Mouse (Mus musculus) hindbrain, embryonic 11.5 days (tissue): ENCODE results near the gene Psma3. TPM values are rescaled to one million over a fixed set of nuclear protein-coding genes. Genes with fewer than 3 reads are reported as not detected.

ENCODE experiments used
- ATAC-seq: fragments of 200-750 bp; cut with Nextera tagmentation; 2 replicates; pipeline ENCODE4 v1.8.0; 2017; ENCODE audit warnings: mild to moderate bottlenecking, moderate TSS enrichment, moderate library complexity; ENCODE audit not compliant: low FRiP score
- DNase-seq: peaks from one replicate; pipeline ENCODE4 v3.0.0-alpha.2; 2015; ENCODE audit warnings: low spot score
- H3K27ac ChIP-seq: fragments of 300-500 bp; sonication (generic); 2 replicates; pipeline ENCODE4 v1.5.1; 2014; ENCODE audit warnings: mild to moderate bottlenecking, low read depth, low read length
- H3K27me3 ChIP-seq: fragments of 300-500 bp; sonication (generic); 2 replicates; pipeline ENCODE4 v1.6.1; 2014; ENCODE audit warnings: mild to moderate bottlenecking, low read length, moderate library complexity, mixed read lengths; ENCODE audit not compliant: control insufficient read depth, insufficient read depth
- H3K36me3 ChIP-seq: fragments of 300-500 bp; sonication (generic); 2 replicates; pipeline ENCODE4 v1.6.1; 2014; ENCODE audit warnings: mild to moderate bottlenecking, low read length, moderate library complexity, mixed read lengths; ENCODE audit not compliant: control insufficient read depth, insufficient read depth
- H3K4me1 ChIP-seq: fragments of 300-500 bp; sonication (generic); replicated peaks from 2 replicates; pipeline ENCODE4 v1.6.1; 2014; ENCODE audit warnings: low read length, mixed read lengths; ENCODE audit not compliant: control insufficient read depth, insufficient read depth
- H3K4me2 ChIP-seq: fragments of 300-500 bp; sonication (generic); replicated peaks from 2 replicates; pipeline ENCODE4 v1.6.1; 2014; ENCODE audit warnings: mild to moderate bottlenecking, low read depth, low read length
- H3K4me3 ChIP-seq: fragments of 300-500 bp; sonication (generic); 2 replicates; pipeline ENCODE4 v1.5.1; 2014; ENCODE audit warnings: low read depth, low read length
- H3K9ac ChIP-seq: fragments of 300-500 bp; sonication (generic); 2 replicates; pipeline ENCODE4 v1.6.1; 2014; ENCODE audit warnings: low read depth, low read length
- H3K9me3 ChIP-seq: fragments of 300-500 bp; sonication (generic); 2 replicates; pipeline ENCODE4 v1.6.1; 2016; ENCODE audit warnings: low read length; ENCODE audit not compliant: control insufficient read depth
- WGBS: fragments of 180-500 bp; shearing (Covaris S2); extraction: QIAGEN DNeasy Blood & Tissue Kit; methylation state at CpG from one replicate; pipeline ENCODE4 v1.1.7; 2014; 5-methylcytosine and 5-hydroxymethylcytosine counted together
- polyA plus RNA-seq: library from polyadenylated mRNA; unstranded; fragments of >200 nt; fragmentation: Nextera tagmentation; extraction: Ambion mirVana; gene quantifications from 2 replicates; pipeline ENCODE4 v1.2.1, GENCODE M21; 2014

The Psma3 gene
- polyA plus RNA-seq, 1 experiment from 2014 or later: 711 TPM

DNA sequence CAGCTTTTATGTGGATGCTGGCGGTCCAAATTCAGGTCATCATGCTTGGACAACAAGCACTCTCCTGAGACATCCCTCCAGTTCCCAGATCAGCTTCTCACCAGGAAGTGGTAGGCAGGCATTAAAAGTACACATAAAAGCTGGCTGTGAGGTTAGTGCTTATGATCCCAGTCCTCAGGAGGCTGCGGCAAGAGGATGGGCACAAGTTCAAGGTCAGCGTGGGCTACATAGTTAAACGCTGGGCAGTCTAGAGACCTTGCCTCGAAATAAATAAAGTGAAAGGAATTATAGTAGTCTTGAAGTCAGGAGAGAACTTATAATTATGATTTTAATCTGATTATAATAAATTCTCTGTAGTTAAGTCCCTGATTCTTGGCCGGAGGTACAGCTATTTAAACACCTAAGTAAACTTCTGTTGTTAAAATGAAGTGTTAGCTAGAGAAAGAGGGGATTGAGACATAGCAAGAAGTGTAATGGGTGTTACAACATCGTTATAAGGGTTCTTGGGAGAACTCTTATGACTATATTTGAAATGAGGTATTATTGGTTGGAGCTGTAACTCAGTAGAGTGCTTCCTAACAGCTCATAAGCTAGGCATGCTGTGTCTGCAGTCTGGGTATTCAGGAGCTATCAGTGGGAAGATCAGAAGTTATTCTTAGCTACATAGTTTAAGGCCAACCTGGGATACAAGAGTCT is 10.6 kb downstream of the Psma3 start:
- WGBS: 98% methylated on average over 7 of the region's 7 CpGs
- H3K27ac ChIP-seq: no peak overlapping the region

DNA sequence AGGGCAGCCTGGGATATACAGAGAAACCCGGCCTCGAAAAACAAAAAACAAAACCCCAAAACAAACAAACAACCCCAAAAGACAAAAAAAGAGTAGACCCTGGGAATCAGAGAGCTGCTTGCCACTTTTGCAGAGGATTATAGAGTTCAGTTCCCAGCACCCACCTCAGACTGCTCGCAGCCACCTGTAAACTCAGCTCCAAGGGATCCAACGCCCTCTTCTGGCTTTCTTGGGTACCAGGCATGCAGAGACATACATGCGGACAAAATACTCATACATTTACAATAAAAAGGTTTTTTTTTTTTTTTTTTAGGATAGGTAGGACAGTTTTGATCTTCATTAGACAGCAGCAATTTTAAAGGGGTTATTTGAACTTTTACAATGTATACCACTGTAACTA is 22.8 kb downstream of the Psma3 start:
- ATAC-seq (no peak), DNase-seq (no peak)
- no peaks in the 10 kb centered on the region for H3K4me1 ChIP-seq
- no peaks in the 10 kb centered on the region for H3K9me3 ChIP-seq
- 89% methylated on average over 5 of the region's 5 CpGs for WGBS
- H3K4me3 ChIP-seq: no peak overlapping the region
- no peak overlapping the region for H3K4me2 ChIP-seq
- 0 out of 2 replicates have a peak, but pooled peaks cover 5% of the 10 kb centered on the region for H3K36me3 ChIP-seq
- H3K27ac ChIP-seq: no peak overlapping the region
- no peaks in the 10 kb centered on the region for H3K27me3 ChIP-seq
- no peak overlapping the region for H3K9ac ChIP-seq

More for the DNA sequence above, 10.6 kb downstream of the Psma3 start:
- DNase-seq: no peak
- no peak overlapping the region for H3K4me2 ChIP-seq
- no peak for ATAC-seq
- H3K9ac ChIP-seq: no peak overlapping the region
- no peaks in the 10 kb centered on the region for H3K9me3 ChIP-seq
- no peaks in the 10 kb centered on the region for H3K4me1 ChIP-seq
- no peak overlapping the region for H3K4me3 ChIP-seq
- no peaks in the 10 kb centered on the region for H3K27me3 ChIP-seq
- H3K36me3 ChIP-seq: no peaks in the 10 kb centered on the region

DNA sequence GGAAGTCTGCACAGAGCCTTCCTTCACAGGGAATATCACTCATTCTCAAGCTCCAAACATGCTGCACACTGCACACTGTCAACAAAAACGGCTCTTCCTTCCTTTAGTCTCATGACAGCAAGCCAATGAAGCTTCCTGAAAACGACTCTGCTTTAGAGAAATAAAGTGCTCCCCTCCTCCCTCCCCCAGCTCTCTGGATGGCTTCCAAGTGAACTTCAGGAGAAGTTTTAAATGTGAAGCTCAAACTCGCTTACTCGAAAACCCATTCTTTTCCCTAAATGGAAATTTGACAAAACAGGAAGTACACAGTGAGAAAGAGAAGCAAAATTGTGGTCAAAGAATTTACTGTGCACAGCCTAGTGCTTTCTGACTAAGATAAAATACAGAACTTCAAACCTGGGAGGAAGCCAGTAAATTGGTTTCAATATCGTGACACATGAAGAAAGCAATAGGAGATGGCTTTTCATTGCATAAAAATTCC is 25.0 kb downstream of the Psma3 start:
- Histone ChIP-seq H3K27ac (no peak overlapping the region), H3K9ac (no peak overlapping the region), H3K4me3 (no peak overlapping the region), H3K4me1 (no peaks in the 10 kb centered on the region), H3K36me3 (0 out of 2 replicates have a peak, but pooled peaks cover 4% of the 10 kb centered on the region), H3K4me2 (no peak overlapping the region), H3K9me3 (no peaks in the 10 kb centered on the region), H3K27me3 (no peaks in the 10 kb centered on the region)
- no peak for ATAC-seq
- WGBS: 74% methylated on average over 5 of the region's 5 CpGs
- no peak for DNase-seq

DNA sequence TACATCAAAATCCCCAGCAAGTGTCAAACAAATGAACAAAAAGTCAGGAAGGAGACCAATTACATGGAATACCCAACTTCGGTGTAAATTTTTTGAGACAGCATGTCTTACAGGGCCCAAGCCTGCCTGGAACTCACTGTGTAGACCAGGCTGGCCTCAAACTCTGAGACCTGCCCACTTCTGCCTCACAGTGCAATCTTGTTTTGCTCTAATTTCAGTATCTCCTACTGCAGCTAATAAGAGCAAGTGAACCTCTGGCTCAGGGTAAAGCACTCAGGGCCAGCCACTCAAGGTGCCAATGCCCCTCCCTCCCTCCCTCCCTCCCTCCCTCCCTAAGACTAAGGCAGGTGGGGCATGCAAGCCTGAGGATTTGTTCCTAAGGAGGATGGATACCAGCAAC is 25.9 kb downstream of the Psma3 start:
- H3K36me3 ChIP-seq: peaks cover 6% of the 10 kb centered on the region; the same call in 1 of the 2 replicates
- DNase-seq (no peak), ATAC-seq (no peak)
- H3K4me3 ChIP-seq: no peak overlapping the region
- no peak overlapping the region for H3K27ac ChIP-seq
- no peak overlapping the region for H3K9ac ChIP-seq
- no peaks in the 10 kb centered on the region for H3K4me1 ChIP-seq
- 88% methylated on average over 1 of the region's 1 CpGs for WGBS
- H3K4me2 ChIP-seq: no peak overlapping the region
- no peaks in the 10 kb centered on the region for H3K27me3 ChIP-seq
- H3K9me3 ChIP-seq: no peaks in the 10 kb centered on the region

DNA sequence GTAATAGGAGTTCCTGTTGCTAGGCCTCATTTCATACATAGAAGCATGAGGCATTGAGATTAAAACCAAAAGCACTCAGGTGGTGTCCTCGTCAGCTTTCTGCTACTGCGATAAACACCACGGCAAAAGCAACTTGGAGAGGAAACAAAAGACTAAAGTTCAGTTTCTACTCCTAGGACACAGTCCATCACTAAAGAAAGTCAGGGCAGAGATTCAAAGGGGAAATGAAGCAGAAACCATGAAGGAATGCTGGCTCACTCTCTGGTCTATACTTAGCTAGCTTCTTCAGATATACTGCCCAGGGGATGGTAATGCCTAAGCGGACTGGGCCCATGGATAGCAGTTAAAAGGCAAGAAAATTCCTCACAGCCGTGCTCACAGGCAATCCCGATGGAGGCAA is 27.0 kb downstream of the Psma3 start:
- Histone ChIP-seq H3K4me1 (no peaks in the 10 kb centered on the region), H3K36me3 (peaks cover 5% of the 10 kb centered on the region; the same call in 1 of the 2 replicates), H3K4me3 (no peak overlapping the region), H3K9me3 (no peaks in the 10 kb centered on the region), H3K27me3 (no peaks in the 10 kb centered on the region), H3K9ac (no peak overlapping the region), H3K27ac (no peak overlapping the region), H3K4me2 (no peak overlapping the region)
- 72% methylated on average over 6 of the region's 6 CpGs for WGBS
- no peak for DNase-seq
- ATAC-seq: no peak

DNA sequence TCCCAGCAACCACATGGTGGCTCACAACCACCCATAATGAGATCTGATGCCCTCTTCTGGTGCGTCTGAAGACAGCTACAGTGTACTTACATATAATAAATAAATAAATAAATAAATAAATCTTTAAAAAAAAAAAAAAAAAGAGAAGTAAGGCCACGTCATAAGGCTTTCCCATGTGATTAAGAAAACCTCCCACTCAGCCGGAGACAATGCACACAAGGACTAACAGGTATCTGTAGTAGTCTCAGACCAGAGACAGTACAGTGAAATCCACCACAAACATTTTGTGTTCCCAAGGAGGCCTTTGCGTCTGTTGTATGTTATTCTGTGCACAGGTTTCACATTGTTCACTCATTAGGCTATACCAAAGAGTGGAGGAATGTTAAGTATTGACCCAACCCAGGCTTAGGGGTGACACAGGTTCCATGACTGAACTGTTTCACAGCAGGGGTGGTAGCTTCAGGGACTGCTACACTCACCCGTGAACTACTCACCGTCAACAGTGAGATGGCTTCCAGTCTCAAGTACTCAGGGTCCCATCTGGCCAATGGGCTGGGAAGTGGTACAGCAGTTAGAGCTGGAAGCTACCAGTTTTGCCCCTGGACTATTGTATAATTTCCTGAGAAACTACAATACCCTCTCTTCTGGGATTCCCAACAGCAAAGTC is 29.5 kb downstream of the Psma3 start:
- no peaks in the 10 kb centered on the region for H3K27me3 ChIP-seq
- H3K4me3 ChIP-seq: no peak overlapping the region
- H3K9ac ChIP-seq: no peak overlapping the region
- peaks cover 4% of the 10 kb centered on the region; the same call in 1 of the 2 replicates for H3K36me3 ChIP-seq
- no peaks in the 10 kb centered on the region for H3K4me1 ChIP-seq
- H3K9me3 ChIP-seq: no peaks in the 10 kb centered on the region
- no peak overlapping the region for H3K27ac ChIP-seq
- DNase-seq: no peak
- no peak for ATAC-seq
- no peak overlapping the region for H3K4me2 ChIP-seq
- 90% methylated on average over 5 of the region's 6 CpGs for WGBS

DNA sequence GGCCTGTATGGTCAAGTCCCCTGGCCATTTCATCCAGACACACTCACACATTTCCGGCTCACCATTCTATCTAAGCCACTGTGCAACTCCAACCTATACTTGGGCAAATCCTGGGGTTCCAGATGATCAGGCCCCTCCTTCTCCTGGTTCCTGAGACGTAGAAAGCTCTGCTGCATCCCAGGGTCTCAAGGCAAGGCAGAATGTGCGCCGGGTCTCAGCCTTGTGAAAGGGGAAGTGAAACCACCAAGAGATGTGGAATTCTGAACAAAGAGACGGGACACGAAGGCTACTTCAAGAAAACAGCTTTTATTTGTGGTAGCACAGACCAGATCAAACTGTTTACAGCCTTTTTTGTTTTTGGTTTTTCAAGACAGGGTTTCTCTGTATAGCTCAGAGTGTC is 31.7 kb downstream of the Psma3 start:
- H3K27me3 ChIP-seq: no peaks in the 10 kb centered on the region
- H3K36me3 ChIP-seq: peaks cover 7% of the 10 kb centered on the region
- H3K27ac ChIP-seq: no peak overlapping the region
- no peaks in the 10 kb centered on the region for H3K4me1 ChIP-seq
- H3K4me2 ChIP-seq: no peak overlapping the region
- no peaks in the 10 kb centered on the region for H3K9me3 ChIP-seq
- no peak overlapping the region for H3K9ac ChIP-seq
- 94% methylated on average over 6 of the region's 6 CpGs for WGBS
- no peak for DNase-seq
- ATAC-seq: no peak
- no peak overlapping the region for H3K4me3 ChIP-seq

DNA sequence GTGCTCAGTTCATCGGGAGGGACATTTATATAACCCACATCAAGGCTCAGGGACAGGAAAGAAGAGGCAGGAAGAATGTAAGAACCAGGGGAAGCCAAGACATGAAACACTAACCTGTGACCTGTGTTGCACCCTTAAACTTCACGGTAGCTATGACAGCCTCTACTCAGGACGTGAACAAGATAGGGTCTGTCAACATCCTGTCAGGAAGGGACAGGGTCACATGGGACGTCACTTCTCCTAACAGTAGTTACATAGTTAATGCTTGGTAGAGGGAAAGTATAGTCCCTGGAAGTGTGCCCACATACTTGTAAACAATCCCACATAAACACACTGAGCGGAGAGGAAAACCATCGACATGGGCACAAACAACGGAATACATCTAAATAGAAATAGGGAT is 32.5 kb downstream of the Psma3 start:
- DNase-seq (no peak), ATAC-seq (no peak)
- H3K27ac ChIP-seq: no peak overlapping the region
- 91% methylated on average over 7 of the region's 7 CpGs for WGBS
- H3K9me3 ChIP-seq: no peaks in the 10 kb centered on the region
- H3K4me2 ChIP-seq: no peak overlapping the region
- H3K4me1 ChIP-seq: no peaks in the 10 kb centered on the region
- H3K4me3 ChIP-seq: no peak overlapping the region
- H3K9ac ChIP-seq: no peak overlapping the region
- H3K27me3 ChIP-seq: no peaks in the 10 kb centered on the region
- H3K36me3 ChIP-seq: peaks cover 7% of the 10 kb centered on the region

DNA sequence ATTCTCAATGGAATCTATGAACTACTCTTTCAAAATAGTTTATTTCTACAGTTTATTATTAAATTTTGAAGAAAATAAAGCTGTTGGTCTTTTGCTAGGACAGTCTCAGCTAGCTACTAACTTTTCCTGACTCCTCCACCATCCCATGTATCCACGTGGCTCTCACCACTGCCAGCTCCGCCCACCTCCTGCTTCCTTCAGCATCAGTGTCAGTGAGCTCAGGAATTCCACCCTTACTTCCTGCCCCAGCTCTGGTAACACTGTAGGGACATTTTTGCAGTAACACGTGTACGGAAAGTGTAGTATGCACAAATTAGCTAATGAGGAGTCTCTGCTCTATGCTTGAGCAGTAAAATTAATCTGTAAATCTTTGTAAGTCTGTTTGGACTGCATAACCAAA is 35.3 kb downstream of the Psma3 start:
- Histone ChIP-seq H3K27me3 (no peaks in the 10 kb centered on the region), H3K36me3 (peaks cover 5% of the 10 kb centered on the region), H3K4me1 (no peaks in the 10 kb centered on the region), H3K9me3 (no peaks in the 10 kb centered on the region), H3K27ac (no peak overlapping the region), H3K4me2 (no peak overlapping the region), H3K4me3 (no peak overlapping the region), H3K9ac (no peak overlapping the region)
- 71% methylated on average over 4 of the region's 4 CpGs for WGBS
- no peak for DNase-seq
- ATAC-seq: no peak
